Mouse (Mus musculus) embryonic facial prominence, embryonic 14.5 days (tissue): ENCODE measurements around the gene Rb1. TPM values are rescaled to one million over a fixed set of nuclear protein-coding genes. Genes with fewer than 3 reads are reported as not detected.

Experiments used
- ATAC-seq: fragments of 200-750 bp; cut with Nextera tagmentation; 2 replicates; pipeline ENCODE4 v1.8.0; 2017; ENCODE audit warnings: low read depth, moderate number of reproducible peaks, moderate TSS enrichment
- DNase-seq: peaks from one replicate; pipeline ENCODE4 v3.0.0-alpha.2; 2015; ENCODE audit warnings: low spot score
- H3K27ac ChIP-seq: fragments of 300-500 bp; sonication (generic); replicated peaks from 2 replicates; pipeline ENCODE4 v1.5.1; 2014; ENCODE audit warnings: low read depth, mild to moderate bottlenecking, low read length, moderate library complexity
- H3K27me3 ChIP-seq: fragments of 300-500 bp; sonication (generic); replicated peaks from 2 replicates; pipeline ENCODE4 v1.6.1; 2014; ENCODE audit warnings: low read length; ENCODE audit not compliant: control insufficient read depth, insufficient read depth
- H3K36me3 ChIP-seq: fragments of 300-500 bp; sonication (generic); 2 replicates; pipeline ENCODE4 v1.6.1; 2014; ENCODE audit warnings: low read length, mixed read lengths; ENCODE audit not compliant: control insufficient read depth, insufficient read depth
- H3K4me1 ChIP-seq: fragments of 300-500 bp; sonication (generic); 2 replicates; pipeline ENCODE4 v1.6.1; 2014; ENCODE audit warnings: antibody characterized with exemption, low read length; ENCODE audit not compliant: control insufficient read depth, insufficient read depth
- H3K4me2 ChIP-seq: fragments of 300-500 bp; sonication (generic); 2 replicates; pipeline ENCODE4 v1.6.1; 2014; ENCODE audit warnings: low read depth, mild to moderate bottlenecking, low read length, moderate library complexity, mixed read lengths
- H3K4me3 ChIP-seq: fragments of 300-500 bp; sonication (generic); 2 replicates; pipeline ENCODE4 v1.5.1; 2014; ENCODE audit warnings: low read depth, mild to moderate bottlenecking, low read length
- H3K9ac ChIP-seq: fragments of 300-500 bp; sonication (generic); 2 replicates; pipeline ENCODE4 v1.6.1; 2014; ENCODE audit warnings: low read depth, mild to moderate bottlenecking, low read length, moderate library complexity, mixed read lengths
- H3K9me3 ChIP-seq: fragments of 300-500 bp; sonication (generic); 2 replicates; pipeline ENCODE4 v1.6.1; 2016; ENCODE audit warnings: low read length; ENCODE audit not compliant: control insufficient read depth
- WGBS: fragments of 180-500 bp; shearing (Covaris S2); extraction: QIAGEN DNeasy Blood & Tissue Kit; methylation state at CpG from one replicate; pipeline ENCODE4 v1.1.7; 2014; 5-methylcytosine and 5-hydroxymethylcytosine counted together
- polyA plus RNA-seq: library from polyadenylated mRNA; unstranded; fragments of >200 nt; fragmentation: Nextera tagmentation; extraction: Ambion mirVana; gene quantifications from 2 replicates; pipeline ENCODE4 v1.2.1, GENCODE M21; 2014

Rb1 gene
- polyA plus RNA-seq, 1 experiment from 2014 or later: 30.1 TPM

GRCm38 (mm10) chr14:73266166-73266565 is 59.5 kb downstream of the Rb1 start:
- WGBS: 83% methylated on average over 3 of the region's 3 CpGs
- DNase-seq: no peak
- Histone ChIP-seq H3K36me3 (peaks cover 28% of the 10 kb centered on the region; the same call in 1 of the 2 replicates), H3K27ac (no peak overlapping the region), H3K4me1 (no peaks in the 10 kb centered on the region), H3K9ac (no peak overlapping the region), H3K9me3 (peaks cover 13% of the 10 kb centered on the region), H3K4me3 (no peak overlapping the region), H3K4me2 (no peak overlapping the region), H3K27me3 (no peaks in the 10 kb centered on the region)
- no peak for ATAC-seq

GRCm38 (mm10) chr14:73262210-73262609 is 63.4 kb downstream of the Rb1 start:
- H3K4me1 ChIP-seq: no peaks in the 10 kb centered on the region
- peaks cover 13% of the 10 kb centered on the region for H3K9me3 ChIP-seq
- H3K4me3 ChIP-seq: no peak overlapping the region
- no peak overlapping the region for H3K9ac ChIP-seq
- H3K27ac ChIP-seq: no peak overlapping the region
- WGBS: 93% methylated on average over 9 of the region's 9 CpGs
- DNase-seq (no peak), ATAC-seq (no peak)
- no peaks in the 10 kb centered on the region for H3K27me3 ChIP-seq
- peaks cover 28% of the 10 kb centered on the region; the same call in 1 of the 2 replicates for H3K36me3 ChIP-seq
- no peak overlapping the region for H3K4me2 ChIP-seq

GRCm38 (mm10) chr14:73258181-73258580 is 67.4 kb downstream of the Rb1 start:
- Histone ChIP-seq H3K27me3 (no peaks in the 10 kb centered on the region), H3K9ac (no peak overlapping the region), H3K27ac (no peak overlapping the region), H3K36me3 (peaks cover 11% of the 10 kb centered on the region; the same call in 1 of the 2 replicates), H3K4me3 (no peak overlapping the region), H3K9me3 (no peaks in the 10 kb centered on the region), H3K4me2 (no peak overlapping the region), H3K4me1 (no peaks in the 10 kb centered on the region)
- ATAC-seq (no peak), DNase-seq (no peak)
- WGBS: 43% methylated on average over 4 of the region's 4 CpGs

GRCm38 (mm10) chr14:73257348-73257747 is 68.3 kb downstream of the Rb1 start:
- Histone ChIP-seq H3K36me3 (peaks cover 4% of the 10 kb centered on the region; the same call in 1 of the 2 replicates), H3K9me3 (no peaks in the 10 kb centered on the region), H3K4me1 (no peaks in the 10 kb centered on the region), H3K4me2 (no peak overlapping the region), H3K9ac (no peak overlapping the region), H3K4me3 (no peak overlapping the region), H3K27me3 (no peaks in the 10 kb centered on the region), H3K27ac (no peak overlapping the region)
- DNase-seq: no peak
- WGBS: 69% methylated on average over 7 of the region's 7 CpGs
- no peak for ATAC-seq

- Histone ChIP-seq H3K9ac (no peak overlapping the region), H3K4me3 (no peak overlapping the region), H3K9me3 (no peaks in the 10 kb centered on the region), H3K27ac (no peak overlapping the region), H3K4me2 (no peak overlapping the region), H3K27me3 (no peaks in the 10 kb centered on the region), H3K36me3 (no peaks in the 10 kb centered on the region), H3K4me1 (no peaks in the 10 kb centered on the region)
- WGBS: 67% methylated on average over 3 of the region's 3 CpGs
- no peak for DNase-seq
- no peak for ATAC-seq
These were observed 70.1 kb downstream of the Rb1 start for GRCm38 (mm10) chr14:73255426-73255970.

- H3K27ac ChIP-seq: no peak overlapping the region
- H3K36me3 ChIP-seq: no peaks in the 10 kb centered on the region
- H3K4me3 ChIP-seq: no peak overlapping the region
- no peak overlapping the region for H3K4me2 ChIP-seq
- 70% methylated on average over 4 of the region's 4 CpGs for WGBS
- DNase-seq (no peak), ATAC-seq (no peak)
- no peaks in the 10 kb centered on the region for H3K27me3 ChIP-seq
- no peaks in the 10 kb centered on the region for H3K4me1 ChIP-seq
- no peaks in the 10 kb centered on the region for H3K9me3 ChIP-seq
- no peak overlapping the region for H3K9ac ChIP-seq
These were observed 71.2 kb downstream of the Rb1 start for GRCm38 (mm10) chr14:73254412-73254811.

GRCm38 (mm10) chr14:73253453-73254251 is 72.0 kb downstream of the Rb1 start:
- Histone ChIP-seq H3K4me2 (no peak overlapping the region), H3K36me3 (no peaks in the 10 kb centered on the region), H3K9ac (no peak overlapping the region), H3K27ac (no peak overlapping the region), H3K9me3 (no peaks in the 10 kb centered on the region), H3K27me3 (no peaks in the 10 kb centered on the region), H3K4me1 (no peaks in the 10 kb centered on the region), H3K4me3 (no peak overlapping the region)
- no peak for DNase-seq
- ATAC-seq: no peak
- WGBS: 62% methylated on average over 6 of the region's 6 CpGs

GRCm38 (mm10) chr14:73252276-73252675 is 73.3 kb downstream of the Rb1 start:
- Histone ChIP-seq H3K9ac (no peak overlapping the region), H3K36me3 (no peaks in the 10 kb centered on the region), H3K9me3 (no peaks in the 10 kb centered on the region), H3K4me2 (no peak overlapping the region), H3K4me3 (no peak overlapping the region), H3K27ac (no peak overlapping the region), H3K27me3 (no peaks in the 10 kb centered on the region), H3K4me1 (no peaks in the 10 kb centered on the region)
- DNase-seq (no peak), ATAC-seq (no peak)
- WGBS: 74% methylated on average over 2 of the region's 2 CpGs

GRCm38 (mm10) chr14:73250056-73250455 is 75.6 kb downstream of the Rb1 start:
- Histone ChIP-seq H3K4me3 (no peak overlapping the region), H3K9ac (no peak overlapping the region), H3K9me3 (no peaks in the 10 kb centered on the region), H3K27ac (no peak overlapping the region), H3K27me3 (no peaks in the 10 kb centered on the region), H3K36me3 (no peaks in the 10 kb centered on the region), H3K4me2 (no peak overlapping the region), H3K4me1 (no peaks in the 10 kb centered on the region)
- no peak for ATAC-seq
- WGBS: 92% methylated on average over 2 of the region's 2 CpGs
- no peak for DNase-seq
